Mouse (Mus musculus): ENCODE measurements around the gene Zmat3.

The Zmat3 gene

DNA sequence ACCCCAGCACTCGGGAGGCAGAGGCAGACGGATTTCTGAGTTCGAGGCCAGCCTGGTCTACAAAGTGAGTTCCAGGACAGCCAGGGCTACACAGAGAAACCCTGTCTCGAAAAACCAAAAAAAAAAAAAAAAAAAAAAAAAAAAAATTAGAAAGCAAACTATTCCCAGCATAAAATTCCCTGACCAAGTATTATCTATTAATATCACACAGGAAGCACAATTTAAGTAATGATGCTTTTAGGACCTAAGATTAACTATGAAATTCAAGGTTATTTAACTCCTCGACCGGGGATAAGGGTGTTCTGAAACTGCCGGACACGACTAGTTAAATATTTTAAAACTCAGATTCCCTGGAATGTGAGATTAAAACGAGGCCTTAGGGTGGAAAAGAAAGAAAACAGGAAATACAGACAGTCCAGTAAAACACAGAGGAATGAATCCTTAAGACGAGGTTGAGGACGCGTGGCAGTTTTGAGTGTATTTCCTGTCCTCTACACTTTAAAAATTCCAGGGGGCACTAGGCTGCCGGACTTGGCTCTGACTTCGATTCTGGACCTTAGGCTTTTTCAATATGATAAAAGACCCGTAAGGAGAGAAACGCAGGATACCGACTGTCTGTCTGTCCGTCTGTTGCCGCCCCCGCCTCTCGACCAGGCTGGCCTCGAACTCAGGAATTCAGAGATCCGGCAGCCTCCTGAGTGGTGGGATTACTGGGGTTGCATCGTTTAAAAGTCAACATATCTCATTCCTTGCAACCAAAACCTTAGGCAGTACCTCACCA is 30.1 kb upstream of the Zmat3 start:
- POLR2A ChIA-PET = interaction anchor here (0.7 to 3.1 kb wide), 48 partner anchors 7 to 341 kb away, joined by 3 to 51 read pairs (median 5); partner anchors contain the start of genes Zmat3 (in 3 of the 4), Mfn1 (in 2 of the 4), Mrpl47 (in 1 of the 4) and Ndufb5 (in 1 of the 4)
- CTCF ChIA-PET = interaction anchor here in 3 of 4 experiments (0.5 to 2.1 kb wide), 5 partner anchors 16 to 1112 kb away, joined by 4 to 11 read pairs (median 8); no protein-coding TSS in a partner anchor

DNA sequence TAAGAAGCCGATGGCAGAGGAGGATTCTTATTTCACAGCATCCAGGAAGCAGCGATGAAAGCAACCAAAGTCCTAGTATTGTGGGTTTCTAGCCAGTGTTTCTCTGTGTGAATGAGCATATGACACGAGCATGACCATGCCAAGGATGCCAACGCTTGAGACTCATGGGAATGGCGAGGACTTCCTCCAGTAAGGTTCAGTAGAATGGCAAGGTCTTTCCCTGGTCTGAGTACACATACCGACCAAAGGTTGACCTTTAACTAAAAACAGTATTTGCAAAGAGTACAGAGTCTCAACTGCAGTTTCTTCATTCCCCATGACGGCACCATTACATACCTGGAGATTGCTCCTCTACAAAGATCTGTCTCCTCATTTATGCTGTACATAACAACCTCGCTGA is 28.2 kb upstream of the Zmat3 start:
- ChIA-PET POLR2A (interaction anchor here in 2 of 4 experiments (0.9 to 1.6 kb wide), 3 partner anchors 14 to 29 kb away, joined by 3 to 4 read pairs (median 3); partner anchors contain the start of gene Zmat3 (in 1 of the 2)), CTCF (interaction anchor here in 1 of 4 experiments (1.2 kb wide), 1 partner anchor 14 kb away, joined by 3 read pairs; no protein-coding TSS in a partner anchor)

DNA sequence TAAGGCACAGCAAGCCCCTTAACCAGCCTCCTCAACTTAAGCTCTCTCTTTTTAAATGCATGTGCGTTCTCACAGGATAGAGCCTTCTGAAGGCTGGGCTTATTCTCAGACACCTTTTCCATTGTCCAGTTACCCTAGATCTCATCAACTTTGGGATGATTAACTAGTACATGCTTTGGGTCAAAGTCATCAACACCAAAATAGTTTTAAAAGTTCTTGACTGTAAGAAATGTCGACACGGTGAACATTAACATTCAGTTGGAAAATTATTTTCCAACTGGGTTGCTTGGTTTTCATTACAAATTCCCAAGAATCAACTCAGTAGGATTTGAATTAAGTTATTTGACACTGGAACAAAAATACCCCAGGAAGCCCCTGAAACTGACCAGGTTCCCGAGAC is 27.0 kb upstream of the Zmat3 start:
- CTCF ChIA-PET = no interaction called here
- POLR2A ChIA-PET = interaction anchor here in 3 of 4 experiments (0.8 to 0.9 kb wide), 3 partner anchors 8 to 31 kb away, joined by 3 to 4 read pairs (median 3); no protein-coding TSS in a partner anchor

DNA sequence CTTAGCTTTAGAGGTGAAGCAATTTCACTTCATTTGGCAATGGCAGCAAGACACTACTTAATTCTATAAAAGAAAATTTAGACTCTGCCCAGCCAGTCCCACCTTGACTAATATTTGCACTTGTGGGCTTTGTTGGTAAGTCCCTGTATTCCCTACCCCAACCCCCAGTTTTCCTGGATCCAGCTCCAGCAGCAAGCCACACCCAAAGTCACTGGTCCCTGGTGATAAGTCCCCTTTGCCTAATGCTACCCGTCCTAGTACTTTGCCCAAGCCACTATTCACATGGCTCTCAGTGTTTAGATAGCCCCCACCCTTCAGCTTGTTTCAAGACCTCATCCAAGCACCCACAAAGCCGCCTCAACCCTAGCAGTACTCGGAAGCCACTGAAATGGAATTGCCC is 15.7 kb upstream of the Zmat3 start:
- ChIA-PET CTCF (interaction anchor here in 1 of 4 experiments (2.7 to 3.2 kb wide), 2 partner anchors 113 to 128 kb away, joined by 15 to 21 read pairs; partner anchors contain the start of gene Zfp639), POLR2A (interaction anchor here in 3 of 4 experiments (0.7 to 2.4 kb wide), 5 partner anchors 15 to 74 kb away, joined by 3 to 18 read pairs (median 5); partner anchors contain the start of gene Zmat3 (in 1 of the 3))

DNA sequence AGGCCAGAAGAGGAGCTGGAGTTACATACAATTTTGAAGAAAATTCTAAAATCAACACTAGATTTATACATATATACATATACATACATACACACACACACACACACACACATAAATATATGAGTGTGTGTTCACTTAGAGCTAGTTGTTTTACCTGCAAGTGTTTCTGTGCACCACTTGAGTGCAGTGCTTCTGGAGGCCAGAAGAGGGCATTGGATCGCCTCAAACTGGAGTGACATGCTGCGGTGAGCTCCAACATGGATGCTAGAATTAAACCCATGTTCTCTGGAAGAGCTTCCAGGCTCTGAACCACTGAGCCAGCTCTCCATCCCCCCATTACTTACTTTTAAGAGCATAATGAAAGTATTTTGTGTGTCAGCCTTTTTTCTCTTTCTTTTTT is 14.1 kb upstream of the Zmat3 start:
- ChIA-PET CTCF (interaction anchor here (0.6 to 3.2 kb wide), 52 partner anchors 8 to 1602 kb away, joined by 3 to 21 read pairs (median 4); partner anchors contain the start of genes Pik3ca (in 2 of the 4), Zmat3 (in 2 of the 4) and Zfp639 (in 1 of the 4)), POLR2A (interaction anchor here (0.5 to 2.4 kb wide), 23 partner anchors 11 to 326 kb away, joined by 3 to 18 read pairs (median 4); partner anchors contain the start of genes Zmat3 (in 2 of the 4), Actl6a (in 1 of the 4) and Mfn1 (in 1 of the 4))

DNA sequence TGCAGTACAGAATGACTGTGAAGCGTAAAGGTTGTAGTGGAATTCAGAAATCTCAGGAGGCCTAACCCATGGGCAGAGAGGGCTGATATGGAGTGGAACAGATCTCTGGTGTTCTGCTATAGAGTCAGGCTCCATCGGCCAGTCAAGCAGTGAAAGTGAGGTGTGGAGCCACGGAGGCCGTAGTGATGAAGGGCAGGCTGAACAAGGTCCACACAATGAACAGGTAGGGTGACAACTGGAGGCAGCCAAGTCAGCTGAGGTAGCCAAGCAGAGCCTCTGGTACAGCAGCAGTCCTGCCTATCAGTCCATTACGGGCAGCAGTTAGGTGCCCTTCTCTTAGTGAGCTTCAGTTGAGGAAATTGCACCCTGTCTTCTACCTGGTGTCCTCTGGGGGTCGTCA is 7.4 kb upstream of the Zmat3 start:
- ChIA-PET CTCF (no interaction called here), POLR2A (interaction anchor here in 1 of 4 experiments (2.1 kb wide), 1 partner anchor 31 kb away, joined by 7 read pairs; no protein-coding TSS in a partner anchor)

DNA sequence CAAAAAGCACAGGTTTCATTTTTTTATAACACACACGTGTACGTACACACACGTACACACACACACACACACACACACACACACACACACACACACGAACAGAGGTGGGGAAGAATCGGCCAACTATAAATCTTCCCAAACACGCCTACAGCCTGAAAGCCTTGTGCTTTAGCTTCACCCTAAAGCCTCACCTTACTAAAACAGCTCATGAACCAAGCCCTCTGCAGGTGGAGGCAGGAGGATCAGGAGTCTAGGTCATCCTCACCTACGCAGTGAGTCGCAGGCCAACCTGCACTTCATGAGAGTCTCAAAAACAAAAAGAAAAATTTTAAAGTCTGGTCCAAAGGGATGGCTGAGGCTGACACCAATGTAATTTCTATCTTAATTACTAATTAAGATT is 6.7 kb upstream of the Zmat3 start:
- ChIA-PET CTCF (interaction anchor here in 2 of 4 experiments (0.5 to 0.7 kb wide), 2 partner anchors 8 to 238 kb away, joined by 3 to 5 read pairs; no protein-coding TSS in a partner anchor), POLR2A (interaction anchor here in 3 of 4 experiments (0.7 to 2.1 kb wide), 8 partner anchors 11 to 126 kb away, joined by 3 to 8 read pairs (median 5); no protein-coding TSS in a partner anchor)

DNA sequence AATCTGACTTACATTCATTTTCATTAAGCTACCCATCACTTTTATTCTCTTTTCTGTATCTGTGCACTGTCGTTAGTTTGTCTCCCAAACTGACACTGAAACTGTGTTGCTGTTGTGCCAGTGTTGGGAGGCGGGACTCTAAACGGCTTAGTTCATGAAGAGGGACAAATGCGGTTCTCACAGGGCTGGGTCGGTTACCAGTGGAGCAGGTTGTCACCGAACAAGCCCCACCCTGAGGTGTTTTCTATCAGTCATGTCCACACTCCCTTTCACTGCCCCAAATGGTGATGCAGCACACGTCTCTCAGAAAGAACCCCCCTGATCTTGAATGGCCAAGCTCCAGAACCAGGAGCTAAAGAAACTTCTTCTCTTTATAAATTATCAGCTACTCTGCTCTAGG is 6.1 kb upstream of the Zmat3 start:
- POLR2A ChIA-PET = interaction anchor here in 3 of 4 experiments (0.7 to 2.1 kb wide), 9 partner anchors 11 to 127 kb away, joined by 3 to 8 read pairs (median 5); no protein-coding TSS in a partner anchor

DNA sequence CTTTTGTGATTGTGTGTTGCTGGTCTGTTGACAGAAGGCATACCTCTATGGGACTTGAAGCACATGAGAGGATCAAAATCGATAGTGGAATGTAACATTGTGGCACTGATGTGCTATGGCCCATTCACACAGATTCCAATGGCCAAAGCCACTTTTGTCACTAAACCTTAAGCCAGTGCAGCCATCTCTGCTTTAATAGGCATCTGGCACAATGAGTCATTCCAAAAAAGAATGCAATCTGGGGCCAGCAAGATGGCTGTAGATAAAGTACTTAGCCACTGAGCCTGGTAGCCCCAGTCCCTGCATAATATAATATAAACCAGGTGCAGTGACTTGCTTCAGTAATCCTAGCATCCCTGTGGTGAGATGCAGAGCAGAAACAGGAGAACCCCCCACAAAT is 1.7 kb upstream of the Zmat3 start:
- ChIA-PET CTCF (no interaction called here), POLR2A (interaction anchor here in 3 of 4 experiments (0.9 to 4.3 kb wide), 8 partner anchors 12 to 162 kb away, joined by 3 to 51 read pairs (median 4); partner anchors contain the start of genes Mfn1 (in 1 of the 3) and Pik3ca (in 1 of the 3))

More for the DNA sequence above, 6.1 kb upstream of the Zmat3 start:
- CTCF ChIA-PET = interaction anchor here in 1 of 4 experiments (0.5 kb wide), 1 partner anchor 8 kb away, joined by 3 read pairs; no protein-coding TSS in a partner anchor

DNA sequence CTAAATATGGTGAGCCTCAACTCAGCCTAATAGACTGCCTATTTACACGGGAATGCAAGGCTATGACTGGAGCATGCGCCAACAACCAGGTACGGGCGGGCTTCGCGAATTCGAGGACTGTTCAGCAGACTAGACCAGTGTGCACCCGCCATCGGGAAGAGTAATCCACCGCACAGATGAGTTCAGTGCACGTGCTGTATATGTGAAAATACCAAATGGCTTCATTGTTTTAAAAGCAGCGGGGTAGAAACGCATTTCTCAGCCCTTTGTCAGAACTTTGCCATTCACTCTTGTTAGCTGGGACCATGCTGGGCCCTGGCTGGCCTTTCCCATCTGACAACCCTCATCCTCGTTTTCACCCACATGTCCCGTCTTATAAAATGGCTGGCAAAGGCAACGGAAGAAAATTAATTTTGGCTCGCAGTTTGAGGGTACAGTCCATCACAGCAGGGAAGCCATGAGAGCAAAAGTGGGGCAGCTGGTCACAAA is 476 bp upstream of the Zmat3 start:
- POLR2A ChIA-PET = interaction anchor here in 3 of 4 experiments (0.9 to 4.3 kb wide), 27 partner anchors 8 to 467 kb away, joined by 3 to 51 read pairs (median 6); partner anchors contain the start of genes Mfn1 (in 2 of the 3) and Pik3ca (in 2 of the 3)
- CTCF ChIA-PET = interaction anchor here in 2 of 4 experiments (0.5 to 1.7 kb wide), 4 partner anchors 14 to 99 kb away, joined by 3 to 10 read pairs (median 4); no protein-coding TSS in a partner anchor

DNA sequence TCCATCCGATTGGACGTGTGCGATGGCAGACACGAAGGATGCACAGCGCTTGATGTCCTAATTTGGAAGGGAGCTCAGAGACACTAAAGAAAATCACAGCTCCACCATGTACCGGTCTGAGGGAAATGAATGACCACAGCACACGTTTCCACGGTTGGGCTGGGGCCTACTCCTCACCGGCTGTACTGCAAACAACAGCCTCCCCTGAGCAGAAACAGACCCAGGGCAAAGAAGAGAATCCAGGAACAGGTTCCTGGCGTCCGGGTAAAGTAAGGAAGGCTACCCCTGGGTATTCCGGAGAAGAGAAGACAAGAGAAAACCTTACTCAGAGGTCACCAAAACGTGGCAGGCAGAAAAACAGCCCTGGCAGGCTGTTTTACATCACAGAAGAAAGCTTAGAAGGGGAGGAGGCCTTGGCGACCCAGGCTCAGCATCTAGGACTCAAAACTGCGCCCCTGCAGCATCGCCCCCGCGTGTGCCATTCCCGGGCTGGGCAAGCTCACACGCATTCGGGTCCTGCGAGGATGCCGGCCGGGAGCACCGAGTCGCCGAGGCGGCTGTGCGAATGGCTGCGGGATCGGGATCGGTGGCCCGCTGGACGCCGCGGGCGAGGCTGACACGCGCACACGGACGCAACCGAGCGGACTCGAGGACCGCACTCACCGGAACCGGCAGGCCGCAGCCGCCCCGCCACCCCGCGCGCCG is 821 bp downstream of the Zmat3 start:
- POLR2A ChIA-PET = interaction anchor here (0.5 to 4.3 kb wide), 66 partner anchors 8 to 458 kb away, joined by 3 to 51 read pairs (median 5); partner anchors contain the start of genes Gnb4 (in 2 of the 4), Mfn1 (in 2 of the 4), Pik3ca (in 2 of the 4) and Usp13 (in 1 of the 4)
- CTCF ChIA-PET = interaction anchor here (0.6 to 1.7 kb wide), 8 partner anchors 15 to 1226 kb away, joined by 3 to 10 read pairs (median 4); no protein-coding TSS in a partner anchor

DNA sequence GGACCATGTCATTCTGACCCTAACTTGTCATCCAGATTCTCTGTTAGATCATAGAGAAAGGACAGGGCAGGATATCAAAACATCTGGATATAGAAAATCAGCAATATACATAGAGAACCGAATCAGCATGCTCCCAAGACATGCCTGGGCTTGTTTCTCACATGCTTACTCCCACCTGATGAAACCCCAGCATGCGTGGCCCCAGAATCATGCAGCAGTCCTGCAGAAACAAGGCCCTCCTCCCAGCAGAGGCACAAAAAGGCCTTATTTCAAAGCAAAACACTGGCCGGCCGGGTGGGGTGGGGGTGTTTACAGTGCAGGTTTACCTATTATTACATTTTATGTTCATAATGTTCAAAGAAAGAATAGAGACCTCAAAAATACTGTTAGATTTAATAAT is 1.6 kb downstream of the Zmat3 start:
- POLR2A ChIA-PET = interaction anchor here (0.5 to 11.8 kb wide), 41 partner anchors 9 to 459 kb away, joined by 3 to 167 read pairs (median 6); partner anchors contain the start of genes Mfn1 (in 3 of the 4), Pik3ca (in 2 of the 4), Gnb4 (in 1 of the 4) and Usp13 (in 1 of the 4)
- CTCF ChIA-PET = interaction anchor here (0.6 to 1.7 kb wide), 5 partner anchors 16 to 1225 kb away, joined by 3 to 6 read pairs (median 4); no protein-coding TSS in a partner anchor

DNA sequence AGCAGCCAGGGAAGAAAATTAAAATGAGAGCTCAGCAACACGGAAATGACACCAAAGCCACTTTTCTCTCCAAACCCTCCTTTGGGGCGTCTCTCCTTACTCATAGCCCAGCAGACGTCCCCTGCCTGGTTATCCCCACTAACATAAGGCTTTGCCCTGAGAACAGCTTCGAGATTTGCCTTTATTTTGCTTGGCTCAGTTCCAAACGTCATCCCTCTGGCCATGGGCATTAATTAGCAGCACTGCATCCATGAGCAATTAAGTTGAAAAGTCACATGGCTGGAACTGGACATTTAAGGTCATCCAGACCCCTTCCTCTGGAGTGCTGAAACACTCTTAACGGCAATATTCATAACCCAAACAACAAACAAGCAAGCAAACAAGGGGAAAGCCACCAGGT is 4.6 kb downstream of the Zmat3 start:
- POLR2A ChIA-PET = interaction anchor here in 3 of 4 experiments (1.0 to 11.8 kb wide), 18 partner anchors 9 to 42 kb away, joined by 3 to 167 read pairs (median 4); no protein-coding TSS in a partner anchor
- CTCF ChIA-PET = interaction anchor here in 1 of 4 experiments (3.1 kb wide), 1 partner anchor 28 kb away, joined by 11 read pairs; no protein-coding TSS in a partner anchor

DNA sequence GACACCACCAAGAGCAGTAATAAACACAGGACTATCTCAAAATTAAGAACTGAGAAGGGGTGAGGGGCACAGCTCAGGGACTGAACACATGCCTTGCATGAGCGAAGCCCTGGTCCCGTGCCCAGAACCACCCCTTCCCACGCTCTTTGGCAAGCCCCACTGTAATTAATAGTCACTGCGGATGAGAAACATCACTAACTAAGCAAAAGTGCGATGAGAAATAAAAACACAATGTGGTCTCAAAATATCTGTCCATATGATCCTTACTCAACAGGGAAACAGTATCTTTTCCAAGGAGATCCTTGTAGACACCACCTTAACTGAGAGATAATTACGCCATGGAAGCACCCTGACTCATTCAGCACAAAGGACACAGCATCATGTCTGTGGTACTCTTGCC is 17.9 kb downstream of the Zmat3 start:
- ChIA-PET POLR2A (interaction anchor here in 3 of 4 experiments (0.7 to 12.9 kb wide), 6 partner anchors 9 to 1674 kb away, joined by 3 to 167 read pairs (median 4); partner anchors contain the start of gene Zmat3 (in 2 of the 3)), CTCF (interaction anchor here in 1 of 4 experiments (1.8 kb wide), 1 partner anchor 14 kb away, joined by 6 read pairs; no protein-coding TSS in a partner anchor)

DNA sequence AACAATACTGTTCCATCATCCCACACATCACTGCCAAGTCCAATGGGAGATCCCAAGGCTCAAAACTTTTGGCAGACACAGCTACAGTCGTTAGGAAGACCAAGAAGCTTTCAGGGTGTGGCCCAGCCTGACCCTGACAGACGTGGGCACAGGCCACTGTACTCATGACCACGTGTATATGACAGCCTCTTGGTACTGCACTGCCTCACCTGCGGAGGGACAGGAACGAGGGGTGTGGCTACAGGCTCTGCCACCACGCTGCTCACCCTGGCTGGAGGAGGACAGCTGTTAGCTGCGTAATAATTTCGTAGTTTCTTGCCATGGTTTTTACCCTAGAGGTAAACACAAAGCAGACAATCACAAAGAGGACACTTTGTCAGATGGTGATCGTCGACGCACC is 20.6 kb downstream of the Zmat3 start:
- ChIA-PET POLR2A (interaction anchor here in 2 of 4 experiments (1.8 to 12.9 kb wide), 7 partner anchors 10 to 19 kb away, joined by 7 to 167 read pairs (median 16); partner anchors contain the start of gene Zmat3 (in 1 of the 2)), CTCF (interaction anchor here in 2 of 4 experiments (0.6 to 1.9 kb wide), 3 partner anchors 8 to 12 kb away, joined by 3 to 6 read pairs (median 4); no protein-coding TSS in a partner anchor)

DNA sequence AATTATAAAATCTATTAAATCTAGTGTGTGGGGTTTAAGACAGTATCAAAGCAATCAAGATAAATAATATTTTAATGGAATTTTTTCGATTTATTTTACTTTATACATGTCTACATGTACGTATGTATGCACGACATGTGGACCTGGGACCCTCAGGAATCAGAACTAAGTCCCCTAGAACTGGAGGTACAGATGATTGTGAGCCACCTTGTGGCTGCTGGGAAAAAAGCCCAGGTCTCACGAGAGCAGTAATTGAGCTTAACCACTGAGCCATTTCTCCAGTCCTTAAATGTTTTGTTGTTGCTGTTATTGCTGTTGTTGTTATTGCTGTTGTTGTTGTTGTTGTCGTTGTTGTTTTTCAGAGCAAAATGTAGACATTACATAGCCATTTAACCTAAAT is 21.0 kb downstream of the Zmat3 start:
- ChIA-PET CTCF (interaction anchor here in 2 of 4 experiments (0.6 to 1.9 kb wide), 3 partner anchors 8 to 12 kb away, joined by 3 to 6 read pairs (median 4); no protein-coding TSS in a partner anchor), POLR2A (interaction anchor here in 2 of 4 experiments (1.8 to 12.9 kb wide), 6 partner anchors 10 to 20 kb away, joined by 7 to 167 read pairs (median 22); partner anchors contain the start of gene Zmat3 (in 1 of the 2))

DNA sequence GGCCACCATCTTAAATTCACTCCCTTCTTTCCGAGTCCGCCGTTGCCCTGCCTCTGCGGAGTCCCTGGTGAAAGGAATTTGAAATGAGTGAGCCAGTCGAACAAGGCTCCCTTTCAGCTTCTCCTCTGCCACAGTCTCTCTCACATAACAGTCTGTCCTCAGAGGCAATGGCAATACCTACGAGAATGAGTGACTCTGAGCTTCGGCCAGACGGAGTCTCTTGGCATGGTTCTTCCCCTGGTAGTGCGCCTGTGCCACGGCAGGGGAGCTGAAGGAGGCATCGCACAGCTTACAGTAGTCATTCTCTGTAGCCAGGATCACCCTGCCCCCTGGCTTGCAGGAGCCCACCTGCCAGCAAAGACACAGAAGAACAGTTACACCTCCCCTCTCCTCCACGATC is 22.4 kb downstream of the Zmat3 start:
- CTCF ChIA-PET = interaction anchor here (0.5 to 2.3 kb wide), 5 partner anchors 10 to 440 kb away, joined by 3 to 9 read pairs (median 4); no protein-coding TSS in a partner anchor
- POLR2A ChIA-PET = interaction anchor here (0.8 to 12.9 kb wide), 13 partner anchors 8 to 166 kb away, joined by 3 to 167 read pairs (median 4); partner anchors contain the start of gene Zmat3 (in 1 of the 4)
